Mouse (Mus musculus): ENCODE results near the gene Adra2c. TPM values are rescaled to one million over a fixed set of nuclear protein-coding genes. Genes with fewer than 3 reads are reported as not detected.

Gene Adra2c
- polyA plus RNA-seq (2011; ENCODE audit: insufficient read length, low read depth, missing spikeins) = not detected in 2 replicates

- TF ChIP-seq POLR2A (IDR thresholded peaks at IDR 0.05; ENCODE audit: low read depth, low read length) (no peak), CTCF (IDR thresholded peaks at IDR 0.05; ENCODE audit: borderline replicate concordance, insufficient read depth, low read length) (no peak)
- no peaks in the 10 kb centered on the region for H3K4me1 ChIP-seq (ENCODE audit: control insufficient read depth, insufficient read depth, low read length)
- no peak within 1 kb of the TSS for H3K27ac ChIP-seq (ENCODE audit: insufficient read depth, low read length)
- H3K4me3 ChIP-seq (ENCODE audit: insufficient read depth, low read length) = no peak within 1 kb of the TSS
Measured at GRCm38 (mm10) chr5:35278019-35278418, at the start of gene Adra2c. TSS of gene Adra2c (plus strand) at chr5:35278319.

GRCm38 (mm10) chr5:35233142-35233541 is 45.0 kb upstream of the Adra2c start:
- TF ChIP-seq CTCF (IDR thresholded peaks at IDR 0.05; ENCODE audit: borderline replicate concordance, insufficient read depth, low read length) = no peak
- no peak for TF ChIP-seq POLR2A (IDR thresholded peaks at IDR 0.05; ENCODE audit: low read depth, low read length)
- H3K4me3 ChIP-seq (ENCODE audit: insufficient read depth, low read length) = no peak overlapping the region
- H3K27ac ChIP-seq (ENCODE audit: insufficient read depth, low read length) = no peak overlapping the region
- H3K4me1 ChIP-seq (ENCODE audit: control insufficient read depth, insufficient read depth, low read length) = no peaks in the 10 kb centered on the region

GRCm38 (mm10) chr5:35237757-35238156 is 40.4 kb upstream of the Adra2c start:
- TF ChIP-seq POLR2A (IDR thresholded peaks at IDR 0.05; ENCODE audit: low read depth, low read length) (no peak), CTCF (IDR thresholded peaks at IDR 0.05; ENCODE audit: borderline replicate concordance, insufficient read depth, low read length) (no peak)
- no peak overlapping the region for H3K4me3 ChIP-seq (ENCODE audit: insufficient read depth, low read length)
- no peak overlapping the region for H3K27ac ChIP-seq (ENCODE audit: insufficient read depth, low read length)
- H3K4me1 ChIP-seq (ENCODE audit: control insufficient read depth, insufficient read depth, low read length) = no peaks in the 10 kb centered on the region

GRCm38 (mm10) chr5:35238627-35239026 is 39.5 kb upstream of the Adra2c start:
- Histone ChIP-seq H3K4me3 (ENCODE audit: insufficient read depth, low read length) (no peak overlapping the region), H3K4me1 (ENCODE audit: control insufficient read depth, insufficient read depth, low read length) (no peaks in the 10 kb centered on the region), H3K27ac (ENCODE audit: insufficient read depth, low read length) (no peak overlapping the region)
- TF ChIP-seq CTCF (IDR thresholded peaks at IDR 0.05; ENCODE audit: borderline replicate concordance, insufficient read depth, low read length) = no peak
- TF ChIP-seq POLR2A (IDR thresholded peaks at IDR 0.05; ENCODE audit: low read depth, low read length) = no peak

GRCm38 (mm10) chr5:35241556-35241955 is 36.6 kb upstream of the Adra2c start:
- no peak overlapping the region for H3K27ac ChIP-seq (ENCODE audit: insufficient read depth, low read length)
- no peak for TF ChIP-seq CTCF (IDR thresholded peaks at IDR 0.05; ENCODE audit: borderline replicate concordance, insufficient read depth, low read length)
- TF ChIP-seq POLR2A (IDR thresholded peaks at IDR 0.05; ENCODE audit: low read depth, low read length) = no peak
- no peaks in the 10 kb centered on the region for H3K4me1 ChIP-seq (ENCODE audit: control insufficient read depth, insufficient read depth, low read length)
- no peak overlapping the region for H3K4me3 ChIP-seq (ENCODE audit: insufficient read depth, low read length)

- Histone ChIP-seq H3K27ac (ENCODE audit: insufficient read depth, low read length) (no peak overlapping the region), H3K4me3 (ENCODE audit: insufficient read depth, low read length) (no peak overlapping the region), H3K4me1 (ENCODE audit: control insufficient read depth, insufficient read depth, low read length) (no peaks in the 10 kb centered on the region)
- TF ChIP-seq CTCF (IDR thresholded peaks at IDR 0.05; ENCODE audit: borderline replicate concordance, insufficient read depth, low read length) (no peak), POLR2A (IDR thresholded peaks at IDR 0.05; ENCODE audit: low read depth, low read length) (no peak)
Measured at GRCm38 (mm10) chr5:35244204-35244603, 33.9 kb upstream of the Adra2c start.

GRCm38 (mm10) chr5:35245555-35246273 is 32.4 kb upstream of the Adra2c start:
- no peak overlapping the region for H3K4me3 ChIP-seq (ENCODE audit: insufficient read depth, low read length)
- TF ChIP-seq CTCF (IDR thresholded peaks at IDR 0.05; ENCODE audit: borderline replicate concordance, insufficient read depth, low read length) (no peak), POLR2A (IDR thresholded peaks at IDR 0.05; ENCODE audit: low read depth, low read length) (no peak)
- H3K27ac ChIP-seq (ENCODE audit: insufficient read depth, low read length) = no peak overlapping the region
- no peaks in the 10 kb centered on the region for H3K4me1 ChIP-seq (ENCODE audit: control insufficient read depth, insufficient read depth, low read length)

GRCm38 (mm10) chr5:35254964-35255716 is 23.0 kb upstream of the Adra2c start:
- TF ChIP-seq POLR2A (IDR thresholded peaks at IDR 0.05; ENCODE audit: low read depth, low read length) (no peak), CTCF (IDR thresholded peaks at IDR 0.05; ENCODE audit: borderline replicate concordance, insufficient read depth, low read length) (no peak)
- Histone ChIP-seq H3K27ac (ENCODE audit: insufficient read depth, low read length) (no peak overlapping the region), H3K4me1 (ENCODE audit: control insufficient read depth, insufficient read depth, low read length) (no peaks in the 10 kb centered on the region), H3K4me3 (ENCODE audit: insufficient read depth, low read length) (no peak overlapping the region)

GRCm38 (mm10) chr5:35263716-35264115 is 14.4 kb upstream of the Adra2c start:
- H3K4me3 ChIP-seq (ENCODE audit: insufficient read depth, low read length) = no peak overlapping the region
- H3K4me1 ChIP-seq (ENCODE audit: control insufficient read depth, insufficient read depth, low read length) = no peaks in the 10 kb centered on the region
- H3K27ac ChIP-seq (ENCODE audit: insufficient read depth, low read length) = no peak overlapping the region
- TF ChIP-seq CTCF (IDR thresholded peaks at IDR 0.05; ENCODE audit: borderline replicate concordance, insufficient read depth, low read length) (no peak), POLR2A (IDR thresholded peaks at IDR 0.05; ENCODE audit: low read depth, low read length) (no peak)

- H3K27ac ChIP-seq (ENCODE audit: insufficient read depth, low read length) = no peak overlapping the region
- no peaks in the 10 kb centered on the region for H3K4me1 ChIP-seq (ENCODE audit: control insufficient read depth, insufficient read depth, low read length)
- no peak overlapping the region for H3K4me3 ChIP-seq (ENCODE audit: insufficient read depth, low read length)
- TF ChIP-seq POLR2A (IDR thresholded peaks at IDR 0.05; ENCODE audit: low read depth, low read length) = no peak
- no peak for TF ChIP-seq CTCF (IDR thresholded peaks at IDR 0.05; ENCODE audit: borderline replicate concordance, insufficient read depth, low read length)
Measured at GRCm38 (mm10) chr5:35267486-35267885, 10.6 kb upstream of the Adra2c start.
